Mouse (Mus musculus) olfactory bulb, adult 2 months (tissue): Measurements from ENCODE around the gene Plbd1.

Experiments
- CTCF ChIP-seq: fragments of 200-500 bp; IDR thresholded peaks from 2 replicates; pipeline ENCODE4 v1.5.1; 2012; ENCODE audit warnings: low read depth, mild to moderate bottlenecking, low read length, moderate library complexity; ENCODE audit not compliant: insufficient read depth
- POLR2A ChIP-seq: fragments of 200-500 bp; IDR thresholded peaks from 2 replicates; pipeline ENCODE4 v1.6.1; 2012; ENCODE audit warnings: mild to moderate bottlenecking, low read depth, low read length, moderate library complexity; ENCODE audit not compliant: insufficient read depth

- TF ChIP-seq POLR2A (no peak), CTCF (no peak)
Measured at GRCm38 (mm10) chr6:136594541-136594940, 67.2 kb downstream of the Plbd1 start.
